Mouse (Mus musculus) heart, embryonic 14.5 days (tissue): Measurements from ENCODE around the gene Wdfy4. TPM values are rescaled to one million over a fixed set of nuclear protein-coding genes. Genes with fewer than 3 reads are reported as not detected.

Source experiments
- ATAC-seq: fragments of 200-750 bp; cut with Nextera tagmentation; 2 replicates; pipeline ENCODE4 v1.8.0; 2017; ENCODE audit warnings: low read depth, moderate TSS enrichment; ENCODE audit not compliant: insufficient number of reproducible peaks, insufficient read depth, low FRiP score
- H3K27ac ChIP-seq, 2 experiments: fragments of 200-500 bp in 1 of 2; fragments of 300-500 bp in 1 of 2; sonication (generic) in 1 of 2; replicated peaks in 1 of 2; 2 replicates each; pipeline ENCODE4 v1.5.1; 2012 to 2014; ENCODE audit warnings: low read depth in 2 of 2, low read length in 2 of 2, control low read depth in 1 of 2, mild to moderate bottlenecking in 1 of 2, mixed read lengths in 1 of 2; ENCODE audit not compliant: control insufficient read depth in 1 of 2, insufficient read depth in 1 of 2
- H3K27me3 ChIP-seq: fragments of 300-500 bp; sonication (generic); 2 replicates; pipeline ENCODE4 v1.6.1; 2014; ENCODE audit warnings: mild to moderate bottlenecking, low read length, control low read depth; ENCODE audit not compliant: control insufficient read depth, insufficient read depth
- H3K36me3 ChIP-seq: fragments of 300-500 bp; sonication (generic); 2 replicates; pipeline ENCODE4 v1.6.1; 2014; ENCODE audit warnings: mild to moderate bottlenecking, control low read depth, low read length, mixed read lengths; ENCODE audit not compliant: control insufficient read depth, insufficient read depth
- H3K4me1 ChIP-seq, 2 experiments: fragments of 200-500 bp in 1 of 2; fragments of 300-500 bp in 1 of 2; sonication (generic) in 1 of 2; 2 replicates each; pipeline ENCODE4 v1.6.1; 2012 to 2014; ENCODE audit warnings: low read length in 2 of 2, control low read depth in 1 of 2, mixed read lengths in 1 of 2; ENCODE audit not compliant: control insufficient read depth in 2 of 2, insufficient read depth in 2 of 2
- H3K4me2 ChIP-seq: fragments of 300-500 bp; sonication (generic); 2 replicates; pipeline ENCODE4 v1.6.1; 2014; ENCODE audit warnings: mild to moderate bottlenecking, low read length
- H3K4me3 ChIP-seq, 2 experiments: fragments of 200-500 bp in 1 of 2; fragments of 300-500 bp in 1 of 2; sonication (generic) in 1 of 2; 2 replicates each; pipeline ENCODE4 v1.5.1; 2012 to 2014; ENCODE audit warnings: low read length in 2 of 2, mild to moderate bottlenecking in 2 of 2, control low read depth in 1 of 2, low read depth in 1 of 2, moderate library complexity in 1 of 2; ENCODE audit not compliant: control insufficient read depth in 1 of 2, insufficient read depth in 1 of 2
- H3K9ac ChIP-seq: fragments of 300-500 bp; sonication (generic); 2 replicates; pipeline ENCODE4 v1.6.1; 2014; ENCODE audit warnings: mild to moderate bottlenecking, low read length
- H3K9me3 ChIP-seq: fragments of 300-500 bp; sonication (generic); 2 replicates; pipeline ENCODE4 v1.6.1; 2016; ENCODE audit warnings: low read length, control low read depth; ENCODE audit not compliant: control insufficient read depth
- WGBS: fragments of 180-500 bp; shearing (Covaris S2); extraction: QIAGEN DNeasy Blood & Tissue Kit; methylation state at CpG from one replicate; pipeline ENCODE4 v1.1.7; 2014; 5-methylcytosine and 5-hydroxymethylcytosine counted together
- polyA plus RNA-seq: library from polyadenylated mRNA; unstranded; fragments of >200 nt; fragmentation: Nextera tagmentation; extraction: Ambion mirVana; gene quantifications from 2 replicates; pipeline ENCODE4 v1.2.1, GENCODE M21; 2014

The Wdfy4 gene
- polyA plus RNA-seq, 1 experiment from 2014 or later, result 0.31 TPM

- no peak overlapping the region for H3K4me3 ChIP-seq
- H3K4me2 ChIP-seq, result no peak overlapping the region
- H3K27me3 ChIP-seq, result no peaks in the 10 kb centered on the region
- no peaks in the 10 kb centered on the region for H3K9me3 ChIP-seq
- WGBS, result 72% methylated on average over 6 of the region's 6 CpGs
- no peak overlapping the region for H3K9ac ChIP-seq
- ATAC-seq, result no peak
- no peak overlapping the region for H3K27ac ChIP-seq
- no peaks in the 10 kb centered on the region for H3K4me1 ChIP-seq
- peaks cover 7% of the 10 kb centered on the region; the same call in 1 of the 2 replicates for H3K36me3 ChIP-seq
Measured at GRCm38 (mm10) chr14:32934064-32934463, 251.2 kb downstream of the Wdfy4 start.

DNA sequence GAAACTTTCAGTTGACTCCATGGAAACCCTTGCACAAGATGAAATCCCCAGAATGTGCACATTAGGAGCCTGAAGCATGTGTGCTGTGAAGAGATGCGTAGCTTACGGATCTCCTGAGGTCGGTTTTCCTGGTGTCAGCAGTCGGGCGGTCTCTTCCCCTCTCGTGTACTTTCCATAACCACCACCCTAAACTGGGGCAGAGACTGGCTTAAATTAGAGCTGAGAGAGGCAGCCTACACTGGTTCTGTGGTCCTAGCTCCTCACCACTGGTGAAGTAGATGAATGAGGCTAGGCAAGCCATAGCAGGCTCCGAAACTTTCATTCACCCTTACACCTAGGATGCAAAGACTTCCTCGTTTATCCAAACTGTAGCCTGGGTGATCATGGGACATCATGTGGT lies 253.1 kb downstream of the Wdfy4 start:
- Histone ChIP-seq H3K27me3 (no peaks in the 10 kb centered on the region), H3K4me2 (no peak overlapping the region), H3K36me3 (no peaks in the 10 kb centered on the region), H3K27ac (no peak overlapping the region), H3K4me3 (no peak overlapping the region), H3K4me1 (no peaks in the 10 kb centered on the region), H3K9ac (no peak overlapping the region), H3K9me3 (no peaks in the 10 kb centered on the region)
- no peak for ATAC-seq
- 83% methylated on average over 8 of the region's 8 CpGs for WGBS

- Histone ChIP-seq H3K36me3 (no peaks in the 10 kb centered on the region), H3K4me2 (no peak overlapping the region), H3K4me3 (no peak overlapping the region), H3K4me1 (no peaks in the 10 kb centered on the region), H3K9me3 (no peaks in the 10 kb centered on the region), H3K9ac (no peak overlapping the region), H3K27ac (no peak overlapping the region), H3K27me3 (no peaks in the 10 kb centered on the region)
- WGBS, result 84% methylated on average over 10 of the region's 10 CpGs
- ATAC-seq, result no peak
Measured at GRCm38 (mm10) chr14:32931709-32932108, 253.6 kb downstream of the Wdfy4 start.

- Histone ChIP-seq H3K9me3 (no peaks in the 10 kb centered on the region), H3K27ac (no peak overlapping the region), H3K27me3 (no peaks in the 10 kb centered on the region), H3K4me3 (no peak overlapping the region), H3K4me2 (no peak overlapping the region), H3K36me3 (no peaks in the 10 kb centered on the region; the same call in 1 of the 2 replicates), H3K9ac (no peak overlapping the region), H3K4me1 (no peaks in the 10 kb centered on the region)
- 83% methylated on average over 9 of the region's 9 CpGs for WGBS
- ATAC-seq, result no peak
Measured at GRCm38 (mm10) chr14:32923871-32924270, 261.4 kb downstream of the Wdfy4 start.

GRCm38 (mm10) chr14:32917919-32918318 lies 267.4 kb downstream of the Wdfy4 start:
- Histone ChIP-seq H3K4me2 (no peak overlapping the region), H3K4me1 (no peaks in the 10 kb centered on the region), H3K9me3 (no peaks in the 10 kb centered on the region), H3K4me3 (no peak overlapping the region), H3K36me3 (peaks cover 4% of the 10 kb centered on the region; the same call in 1 of the 2 replicates), H3K27ac (no peak overlapping the region), H3K9ac (no peak overlapping the region), H3K27me3 (no peaks in the 10 kb centered on the region)
- 92% methylated on average over 1 of the region's 1 CpGs for WGBS
- no peak for ATAC-seq

- Histone ChIP-seq H3K9ac (no peak overlapping the region), H3K4me2 (no peak overlapping the region), H3K36me3 (peaks cover 4% of the 10 kb centered on the region; the same call in 1 of the 2 replicates), H3K27ac (no peak overlapping the region), H3K27me3 (no peaks in the 10 kb centered on the region), H3K4me3 (no peak overlapping the region), H3K4me1 (no peaks in the 10 kb centered on the region), H3K9me3 (no peaks in the 10 kb centered on the region)
- WGBS, result 75% methylated on average over 2 of the region's 2 CpGs
- ATAC-seq, result no peak
Measured at GRCm38 (mm10) chr14:32915360-32915759, 269.9 kb downstream of the Wdfy4 start.

DNA sequence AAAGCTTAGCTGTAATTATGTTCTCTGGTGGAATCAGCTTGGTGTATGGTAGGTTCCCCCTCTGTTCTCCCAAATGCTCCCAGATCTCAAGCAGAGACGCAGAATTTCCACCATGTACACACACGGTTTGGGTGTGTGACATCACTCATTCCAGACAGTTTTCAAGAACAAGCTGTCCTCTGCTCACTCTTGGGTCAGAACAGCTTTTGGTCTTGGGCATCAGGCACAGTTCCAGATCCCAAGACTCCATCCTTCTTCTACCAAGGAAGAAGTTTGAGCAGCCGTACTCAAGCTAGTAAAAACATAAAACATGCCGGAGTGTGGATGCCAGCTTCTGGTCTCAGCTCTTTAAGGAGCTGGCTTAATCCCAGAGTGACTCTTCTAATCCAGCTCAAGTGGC lies 274.1 kb downstream of the Wdfy4 start:
- H3K4me3 ChIP-seq, result no peak overlapping the region
- no peak overlapping the region for H3K27ac ChIP-seq
- 84% methylated on average over 4 of the region's 4 CpGs for WGBS
- H3K27me3 ChIP-seq, result no peaks in the 10 kb centered on the region
- H3K4me1 ChIP-seq, result no peaks in the 10 kb centered on the region
- H3K36me3 ChIP-seq, result no peaks in the 10 kb centered on the region
- no peak overlapping the region for H3K4me2 ChIP-seq
- H3K9me3 ChIP-seq, result no peaks in the 10 kb centered on the region
- no peak for ATAC-seq
- H3K9ac ChIP-seq, result no peak overlapping the region
